Mouse (Mus musculus) lung, postnatal 0 days (tissue): Measurements from ENCODE around the gene 1700024G13Rik.
"Not testable (repeated sequence)": the region's sequence is repeated elsewhere in the genome, so short reads cannot be mapped to it uniquely, and the experiment has no call there.

Experiments used
- CTCF ChIP-seq: IDR thresholded peaks from 2 replicates; pipeline ENCODE4 v1.5.1; 2016; ENCODE audit warnings: antibody characterized with exemption, mild to moderate bottlenecking
- EP300 ChIP-seq: IDR thresholded peaks from 2 replicates; pipeline ENCODE4 v1.6.1; 2016; ENCODE audit warnings: antibody characterized with exemption, mild to moderate bottlenecking, control low read depth

DNA sequence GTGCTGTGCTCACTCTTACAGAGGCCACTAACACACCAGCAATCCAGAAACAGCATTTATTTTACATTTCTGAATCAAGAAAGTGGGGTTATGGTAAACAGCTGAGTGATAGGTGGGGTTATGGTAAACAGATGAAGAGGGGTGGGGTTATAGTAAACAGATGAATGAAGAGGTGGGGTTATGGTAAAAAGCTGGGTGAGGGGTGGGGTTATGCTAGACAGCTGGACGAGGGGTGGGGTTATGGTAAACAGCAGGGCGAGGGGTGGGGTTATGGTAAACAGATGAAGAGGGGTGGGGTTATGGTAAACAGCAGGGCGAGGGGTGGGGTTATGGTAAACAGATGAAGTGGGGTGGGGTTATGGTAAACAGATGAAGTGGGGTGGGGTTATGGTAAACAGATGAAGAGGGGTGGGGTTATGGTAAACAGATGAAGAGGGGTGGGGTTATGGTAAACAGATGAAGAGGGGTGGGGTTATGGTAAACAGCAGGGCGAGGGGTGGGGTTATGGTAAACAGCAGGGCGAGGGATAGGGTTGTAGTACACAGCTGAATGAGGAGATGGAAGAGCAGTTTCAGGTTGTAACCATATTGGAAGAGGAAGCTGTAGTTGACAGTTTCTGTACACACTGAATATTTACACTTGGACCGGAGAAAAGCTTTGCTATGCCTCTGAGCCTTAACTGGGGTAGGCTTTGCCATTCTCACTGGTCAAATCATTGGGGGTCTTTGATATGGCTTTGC lies 36.8 kb downstream of the 1700024G13Rik start:
- TF ChIP-seq CTCF, EP300: not testable (repeated sequence)
